Mouse (Mus musculus) neural tube, embryonic 11.5 days (tissue): ENCODE data around the gene Snx10. TPM values are rescaled to one million over a fixed set of nuclear protein-coding genes. Genes with fewer than 3 reads are reported as not detected.

ENCODE experiments used
- ATAC-seq: fragments of 200-750 bp; cut with Nextera tagmentation; 2 replicates; pipeline ENCODE4 v1.8.0; 2017; ENCODE audit warnings: moderate number of reproducible peaks, mild to moderate bottlenecking, moderate TSS enrichment, moderate library complexity; ENCODE audit not compliant: insufficient read depth, low FRiP score, low TSS enrichment
- DNase-seq: peaks from one replicate; pipeline ENCODE4 v3.0.0-alpha.2; 2015; ENCODE audit warnings: low spot score
- H3K27ac ChIP-seq: fragments of 300-500 bp; sonication (generic); 2 replicates; pipeline ENCODE4 v1.5.1; 2014; ENCODE audit warnings: low read depth, mild to moderate bottlenecking, low read length
- H3K27me3 ChIP-seq: fragments of 300-500 bp; sonication (generic); 2 replicates; pipeline ENCODE4 v1.6.1; 2014; ENCODE audit warnings: mild to moderate bottlenecking, low read length, mixed read lengths; ENCODE audit not compliant: control insufficient read depth, insufficient read depth
- H3K36me3 ChIP-seq: fragments of 300-500 bp; sonication (generic); 2 replicates; pipeline ENCODE4 v1.6.1; 2014; ENCODE audit warnings: mild to moderate bottlenecking, low read length, moderate library complexity, mixed read lengths; ENCODE audit not compliant: control insufficient read depth, insufficient read depth
- H3K4me1 ChIP-seq: fragments of 300-500 bp; sonication (generic); 2 replicates; pipeline ENCODE4 v1.6.1; 2014; ENCODE audit warnings: low read length, mixed read lengths; ENCODE audit not compliant: control insufficient read depth, insufficient read depth
- H3K4me2 ChIP-seq: fragments of 300-500 bp; sonication (generic); 2 replicates; pipeline ENCODE4 v1.6.1; 2014; ENCODE audit warnings: low read depth, mild to moderate bottlenecking, moderate library complexity
- H3K4me3 ChIP-seq: fragments of 300-500 bp; sonication (generic); 2 replicates; pipeline ENCODE4 v1.5.1; 2014; ENCODE audit warnings: low read depth, low read length
- H3K9ac ChIP-seq: fragments of 300-500 bp; sonication (generic); 2 replicates; pipeline ENCODE4 v1.6.1; 2014; ENCODE audit warnings: mild to moderate bottlenecking, low read length
- H3K9me3 ChIP-seq: fragments of 300-500 bp; sonication (generic); 2 replicates; pipeline ENCODE4 v1.6.1; 2016; ENCODE audit warnings: low read length; ENCODE audit not compliant: control insufficient read depth
- WGBS: fragments of 180-500 bp; shearing (Covaris S2); extraction: QIAGEN DNeasy Blood & Tissue Kit; methylation state at CpG from one replicate; pipeline ENCODE4 v1.1.7; 2014; 5-methylcytosine and 5-hydroxymethylcytosine counted together
- polyA plus RNA-seq: library from polyadenylated mRNA; unstranded; fragments of >200 nt; fragmentation: Nextera tagmentation; extraction: Ambion mirVana; gene quantifications from 2 replicates; pipeline ENCODE4 v1.2.1, GENCODE M21; 2014

The Snx10 gene
- polyA plus RNA-seq, 1 experiment from 2014 or later: 40.0 TPM

DNA sequence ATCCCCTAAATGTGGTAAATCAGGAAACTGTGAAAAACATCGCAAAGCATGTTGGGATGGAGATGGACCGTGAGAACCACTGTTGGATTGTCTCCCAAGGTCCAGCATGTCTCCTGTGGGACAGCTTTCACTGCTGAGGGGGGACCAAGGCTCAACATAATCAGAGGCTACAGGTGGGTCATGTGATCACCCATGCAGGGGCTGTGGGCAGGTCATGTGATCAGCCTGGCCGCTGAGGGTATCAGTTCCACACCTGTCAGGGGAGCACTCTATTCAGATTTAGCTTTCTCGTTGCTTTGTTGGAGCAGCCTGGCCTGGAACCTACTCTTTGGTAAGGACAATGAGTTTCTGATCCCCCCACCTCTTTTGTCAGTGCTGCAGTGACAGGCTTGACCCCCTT, 18.4 kb downstream of the Snx10 start:
- H3K4me3 ChIP-seq: no peak overlapping the region
- WGBS: 85% methylated on average over 4 of the region's 4 CpGs
- no peak overlapping the region for H3K27ac ChIP-seq
- H3K27me3 ChIP-seq: no peaks in the 10 kb centered on the region
- DNase-seq (no peak), ATAC-seq (no peak)
- H3K36me3 ChIP-seq: no peaks in the 10 kb centered on the region
- H3K9me3 ChIP-seq: no peaks in the 10 kb centered on the region
- H3K9ac ChIP-seq: no peak overlapping the region
- H3K4me1 ChIP-seq: peaks cover 6% of the 10 kb centered on the region; the same call in 1 of the 2 replicates
- H3K4me2 ChIP-seq: no peak overlapping the region

DNA sequence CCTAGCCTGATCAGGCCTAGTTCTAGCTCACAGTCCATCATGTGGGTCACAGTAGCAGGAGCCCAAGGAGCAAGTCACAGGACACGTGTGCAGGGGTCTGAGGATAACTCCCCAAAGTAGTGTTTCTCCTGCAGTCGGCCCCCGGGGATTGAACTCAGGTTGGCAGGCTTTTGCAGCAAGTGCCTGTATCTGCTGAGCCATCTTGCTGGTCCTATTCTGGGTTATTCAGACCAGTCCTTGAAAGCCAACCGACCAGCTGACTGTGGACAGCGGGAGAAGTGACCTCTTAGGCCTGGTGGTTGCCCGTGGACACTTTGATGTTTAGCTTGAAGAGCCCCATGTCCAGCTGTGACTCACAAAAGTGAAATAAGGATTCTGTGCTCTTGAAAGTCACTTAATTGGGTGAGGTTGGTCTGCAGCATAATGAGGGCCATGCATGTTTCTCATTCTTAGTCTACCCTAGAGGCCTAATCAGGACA, 20.0 kb downstream of the Snx10 start:
- Histone ChIP-seq H3K27ac (no peak overlapping the region), H3K27me3 (no peaks in the 10 kb centered on the region), H3K4me1 (peaks cover 6% of the 10 kb centered on the region; the same call in 1 of the 2 replicates), H3K9me3 (no peaks in the 10 kb centered on the region), H3K36me3 (no peaks in the 10 kb centered on the region), H3K4me2 (no peak overlapping the region), H3K4me3 (no peak overlapping the region), H3K9ac (no peak overlapping the region)
- DNase-seq (no peak), ATAC-seq (no peak)
- WGBS: 64% methylated on average over 6 of the region's 6 CpGs

GRCm38 (mm10) chr6:51544118-51544681, 20.5 kb downstream of the Snx10 start:
- Histone ChIP-seq H3K4me2 (no peak overlapping the region), H3K27me3 (no peaks in the 10 kb centered on the region)

GRCm38 (mm10) chr6:51545219-51545859, 21.6 kb downstream of the Snx10 start:
- H3K9me3 ChIP-seq: no peaks in the 10 kb centered on the region
- peaks cover 6% of the 10 kb centered on the region; the same call in 1 of the 2 replicates for H3K4me1 ChIP-seq
- H3K27me3 ChIP-seq: no peaks in the 10 kb centered on the region
- ATAC-seq: no peak
- no peak overlapping the region for H3K4me3 ChIP-seq
- no peak overlapping the region for H3K9ac ChIP-seq
- DNase-seq: no peak
- H3K27ac ChIP-seq: no peak overlapping the region
- H3K36me3 ChIP-seq: no peaks in the 10 kb centered on the region
- WGBS: 80% methylated on average over 11 of the region's 11 CpGs
- H3K4me2 ChIP-seq: no peak overlapping the region

More at GRCm38 (mm10) chr6:51544118-51544681, 20.5 kb downstream of the Snx10 start:
- Histone ChIP-seq H3K9ac (no peak overlapping the region), H3K4me3 (no peak overlapping the region), H3K36me3 (no peaks in the 10 kb centered on the region), H3K27ac (no peak overlapping the region), H3K4me1 (peaks cover 6% of the 10 kb centered on the region; the same call in 1 of the 2 replicates), H3K9me3 (no peaks in the 10 kb centered on the region)
- DNase-seq (no peak), ATAC-seq (no peak)
- WGBS: 47% methylated on average over 7 of the region's 7 CpGs

DNA sequence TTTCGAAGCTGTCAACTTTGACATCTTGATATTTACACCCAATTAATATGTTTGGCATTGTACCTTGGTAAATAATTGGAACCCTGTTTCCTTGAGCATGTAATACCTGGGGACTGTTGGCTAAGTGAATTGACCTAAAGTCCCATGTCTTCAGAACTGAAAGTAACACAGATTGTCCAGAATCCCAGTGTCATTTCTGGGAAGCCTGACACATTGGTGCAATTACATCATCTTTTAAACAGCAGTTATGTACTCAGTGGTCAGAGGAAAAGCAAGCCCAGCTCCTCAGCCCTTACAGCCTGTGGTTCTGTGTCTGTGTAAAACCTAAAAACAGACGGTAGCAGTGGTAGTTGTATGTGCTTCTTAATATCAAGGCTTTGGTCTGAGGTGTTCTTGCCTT, 22.4 kb downstream of the Snx10 start:
- Histone ChIP-seq H3K4me1 (peaks cover 6% of the 10 kb centered on the region; the same call in 1 of the 2 replicates), H3K27ac (no peak overlapping the region), H3K27me3 (no peaks in the 10 kb centered on the region), H3K9me3 (no peaks in the 10 kb centered on the region), H3K36me3 (no peaks in the 10 kb centered on the region), H3K4me3 (no peak overlapping the region), H3K9ac (no peak overlapping the region), H3K4me2 (no peak overlapping the region)
- no peak for ATAC-seq
- WGBS: 93% methylated on average over 2 of the region's 2 CpGs
- DNase-seq: no peak

DNA sequence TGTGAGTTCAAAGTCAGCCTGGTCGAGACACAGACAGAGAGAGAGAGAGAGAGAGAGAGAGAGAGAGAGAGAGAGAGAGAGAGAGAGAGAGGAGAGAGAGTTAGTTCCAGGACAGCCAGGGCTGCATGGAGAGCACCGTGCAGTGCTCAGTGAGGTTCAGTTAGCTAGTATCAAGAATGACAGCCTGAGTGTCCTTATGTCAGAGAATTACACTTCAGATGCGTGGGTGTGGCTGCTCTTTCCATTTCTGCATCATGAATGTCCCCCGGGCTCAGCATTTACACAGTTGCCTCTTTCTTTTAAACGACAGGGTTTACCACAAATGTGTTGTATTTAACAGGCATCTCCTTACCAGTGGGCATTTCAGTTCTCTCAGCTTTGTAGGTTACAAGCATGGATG, 25.1 kb downstream of the Snx10 start:
- Histone ChIP-seq H3K4me3 (no peak overlapping the region), H3K4me2 (no peak overlapping the region), H3K36me3 (no peaks in the 10 kb centered on the region), H3K4me1 (peaks cover 4% of the 10 kb centered on the region; the same call in 1 of the 2 replicates), H3K9me3 (no peaks in the 10 kb centered on the region), H3K27ac (no peak overlapping the region), H3K9ac (no peak overlapping the region), H3K27me3 (no peaks in the 10 kb centered on the region)
- WGBS: 82% methylated on average over 5 of the region's 5 CpGs
- ATAC-seq (no peak), DNase-seq (no peak)

DNA sequence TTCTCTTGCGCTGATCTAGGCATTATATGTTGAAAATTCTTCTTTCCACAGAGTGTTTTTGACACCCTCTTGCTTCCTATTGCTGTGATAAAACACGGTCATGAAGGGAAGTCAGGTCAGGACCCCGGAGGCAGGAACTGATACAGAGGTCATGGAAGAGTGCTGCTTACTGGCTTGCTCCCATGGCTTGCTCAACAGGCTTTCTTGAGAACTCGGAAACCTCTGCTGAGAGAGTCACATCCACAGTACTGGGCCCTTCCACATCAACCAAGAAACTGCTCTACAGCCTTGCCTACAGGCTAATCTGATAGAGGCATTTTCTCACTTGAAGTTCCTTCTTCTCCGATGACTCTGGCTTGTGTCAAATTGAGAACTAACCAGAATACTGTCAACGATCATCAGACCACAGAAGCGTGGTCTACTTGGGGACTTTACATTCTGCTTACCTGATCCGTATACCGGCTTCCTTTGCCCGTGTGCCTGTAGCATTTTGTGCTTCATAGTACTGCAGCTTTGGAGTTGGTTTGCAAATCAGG, 27.6 kb downstream of the Snx10 start:
- Histone ChIP-seq H3K4me2 (no peak overlapping the region), H3K9me3 (no peaks in the 10 kb centered on the region), H3K4me1 (no peaks in the 10 kb centered on the region), H3K27ac (no peak overlapping the region), H3K9ac (no peak overlapping the region), H3K4me3 (no peak overlapping the region), H3K27me3 (no peaks in the 10 kb centered on the region), H3K36me3 (no peaks in the 10 kb centered on the region)
- no peak for DNase-seq
- 93% methylated on average over 10 of the region's 10 CpGs for WGBS
- no peak for ATAC-seq

- no peak overlapping the region for H3K4me2 ChIP-seq
- WGBS: 93% methylated on average over 7 of the region's 7 CpGs
- H3K9me3 ChIP-seq: no peaks in the 10 kb centered on the region
- no peak overlapping the region for H3K9ac ChIP-seq
- H3K4me3 ChIP-seq: no peak overlapping the region
- no peaks in the 10 kb centered on the region for H3K36me3 ChIP-seq
- DNase-seq: no peak
- ATAC-seq: no peak
- H3K27ac ChIP-seq: no peak overlapping the region
- H3K4me1 ChIP-seq: no peaks in the 10 kb centered on the region
- H3K27me3 ChIP-seq: no peaks in the 10 kb centered on the region
Measured at GRCm38 (mm10) chr6:51556562-51556961, 32.9 kb downstream of the Snx10 start.

DNA sequence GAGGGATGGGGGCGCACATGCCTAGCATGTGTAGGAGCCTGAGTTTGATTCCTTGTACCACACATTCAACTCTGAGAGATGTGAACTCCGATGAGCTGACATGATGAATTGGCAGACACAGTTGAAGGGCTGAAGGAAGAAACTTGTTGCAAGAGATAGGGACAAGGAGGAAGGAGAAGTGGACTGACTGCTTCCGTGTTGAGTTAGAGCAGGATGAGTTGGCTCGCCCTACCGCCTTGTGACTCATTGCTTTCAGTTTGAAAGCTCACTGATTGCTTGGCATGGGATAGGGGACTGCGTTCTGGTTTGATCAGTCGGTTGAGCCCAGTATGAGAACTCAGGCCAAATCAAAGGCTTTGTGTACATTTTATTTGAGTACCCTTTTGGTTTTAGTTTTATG, 34.6 kb downstream of the Snx10 start:
- 94% methylated on average over 7 of the region's 7 CpGs for WGBS
- ATAC-seq: no peak
- no peak overlapping the region for H3K4me2 ChIP-seq

More for the DNA sequence above, 34.6 kb downstream of the Snx10 start:
- H3K4me3 ChIP-seq: no peak overlapping the region
- DNase-seq: no peak
- H3K9me3 ChIP-seq: no peaks in the 10 kb centered on the region
- no peaks in the 10 kb centered on the region for H3K4me1 ChIP-seq
- H3K36me3 ChIP-seq: no peaks in the 10 kb centered on the region
- no peak overlapping the region for H3K9ac ChIP-seq
- no peak overlapping the region for H3K27ac ChIP-seq
- no peaks in the 10 kb centered on the region for H3K27me3 ChIP-seq
